Mouse (Mus musculus) midbrain, embryonic 13.5 days (tissue): ENCODE measurements at regions not wholly inside any gene's neighbourhood (a gene's known extent, or its start where the extent isn't known, plus 50 kb on each side); places are given as distances from the start of the nearest gene placed in this dataset.

Experiments used
- ATAC-seq: fragments of 200-750 bp; cut with Nextera tagmentation; 2 replicates; pipeline ENCODE4 v1.8.0; 2017; ENCODE audit warnings: mild to moderate bottlenecking, moderate TSS enrichment, moderate library complexity
- H3K27ac ChIP-seq: fragments of 300-500 bp; sonication (generic); 2 replicates; pipeline ENCODE4 v1.5.1; 2015; ENCODE audit warnings: inconsistent platforms, mild to moderate bottlenecking, moderate library complexity
- H3K27me3 ChIP-seq: fragments of 300-500 bp; sonication (generic); 2 replicates; pipeline ENCODE4 v1.6.1; 2015; ENCODE audit warnings: mild to moderate bottlenecking, inconsistent platforms
- H3K36me3 ChIP-seq: fragments of 300-500 bp; sonication (generic); 2 replicates; pipeline ENCODE4 v1.6.1; 2015; ENCODE audit warnings: mild to moderate bottlenecking, inconsistent platforms
- H3K4me1 ChIP-seq: fragments of 300-500 bp; sonication (generic); replicated peaks from 2 replicates; pipeline ENCODE4 v1.6.1; 2015; ENCODE audit warnings: inconsistent platforms
- H3K4me2 ChIP-seq: fragments of 300-500 bp; sonication (generic); replicated peaks from 2 replicates; pipeline ENCODE4 v1.6.1; 2015; ENCODE audit warnings: moderate library complexity, mild to moderate bottlenecking, inconsistent platforms
- H3K4me3 ChIP-seq: fragments of 300-500 bp; sonication (generic); replicated peaks from 2 replicates; pipeline ENCODE4 v1.5.1; 2015; ENCODE audit warnings: mild to moderate bottlenecking, inconsistent platforms
- H3K9ac ChIP-seq: fragments of 300-500 bp; sonication (generic); replicated peaks from 2 replicates; pipeline ENCODE4 v1.6.1; 2015; ENCODE audit warnings: mild to moderate bottlenecking, inconsistent platforms
- H3K9me3 ChIP-seq: fragments of 300-500 bp; sonication (generic); 2 replicates; pipeline ENCODE4 v1.6.1; 2016; ENCODE audit warnings: mild to moderate bottlenecking, inconsistent platforms
- WGBS: fragments of 180-500 bp; shearing (Covaris S2); methylation state at CpG from one replicate; pipeline ENCODE4 v1.1.7; 2015; 5-methylcytosine and 5-hydroxymethylcytosine counted together

DNA sequence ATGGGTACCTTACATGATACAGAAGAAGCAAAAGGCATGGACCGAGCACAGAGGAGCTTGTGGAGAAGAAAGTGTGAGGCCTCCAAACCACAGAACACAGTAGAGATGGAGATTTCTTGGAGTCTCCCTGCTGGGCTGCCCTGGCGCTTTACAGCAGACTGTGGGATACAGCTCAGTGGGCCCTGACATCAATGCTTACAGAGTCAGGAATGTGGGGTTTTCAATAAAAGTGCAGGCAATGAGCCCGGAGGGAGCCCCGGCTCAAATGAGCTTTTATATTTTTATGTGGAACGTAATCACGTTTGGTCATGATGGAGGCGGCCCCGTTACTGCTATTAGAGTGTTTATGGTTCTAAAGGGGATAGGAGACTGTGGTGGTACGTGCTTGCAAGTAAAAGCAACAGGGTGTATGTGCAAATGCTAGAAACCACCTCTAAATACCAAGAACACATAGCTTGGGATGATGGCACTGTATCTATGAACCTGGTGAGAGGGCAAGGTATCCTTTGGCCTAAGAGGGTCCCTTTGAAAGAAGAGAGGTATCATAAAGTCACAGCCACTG lies 308.1 kb upstream of the Dynlrb2 start:
- Histone ChIP-seq H3K27ac (no peak overlapping the region), H3K4me2 (no peak overlapping the region), H3K4me1 (0 out of 2 replicates have a peak, but pooled peaks cover 2% of the 10 kb centered on the region), H3K36me3 (no peaks in the 10 kb centered on the region), H3K9ac (no peak overlapping the region), H3K4me3 (no peak overlapping the region), H3K9me3 (no peaks in the 10 kb centered on the region), H3K27me3 (peaks cover 13% of the 10 kb centered on the region; the same call in 1 of the 2 replicates)
- no peak for ATAC-seq
- WGBS = 89% methylated on average over 9 of the region's 9 CpGs

DNA sequence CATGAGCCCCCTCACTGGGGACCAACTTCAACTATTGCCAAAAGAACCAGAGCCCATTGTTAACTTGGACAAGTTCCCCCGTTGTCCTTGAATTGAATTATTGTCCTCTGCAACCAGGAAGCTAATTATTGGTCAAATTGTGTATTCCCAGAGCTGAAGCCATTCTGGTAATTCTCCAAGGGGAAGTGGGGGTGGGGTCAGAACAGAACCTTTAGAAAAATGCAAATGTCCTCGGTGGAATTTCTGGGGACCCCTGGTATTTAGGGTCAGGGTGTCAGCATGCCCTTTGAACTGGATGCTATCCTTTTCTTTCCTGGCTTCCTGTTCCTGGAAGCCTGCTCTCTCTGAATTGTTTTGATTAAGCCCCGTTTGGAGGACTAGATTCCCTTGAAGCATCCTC lies 312.7 kb upstream of the Dynlrb2 start:
- no peak overlapping the region for H3K27ac ChIP-seq
- ATAC-seq = no peak
- no peak overlapping the region for H3K4me3 ChIP-seq

DNA sequence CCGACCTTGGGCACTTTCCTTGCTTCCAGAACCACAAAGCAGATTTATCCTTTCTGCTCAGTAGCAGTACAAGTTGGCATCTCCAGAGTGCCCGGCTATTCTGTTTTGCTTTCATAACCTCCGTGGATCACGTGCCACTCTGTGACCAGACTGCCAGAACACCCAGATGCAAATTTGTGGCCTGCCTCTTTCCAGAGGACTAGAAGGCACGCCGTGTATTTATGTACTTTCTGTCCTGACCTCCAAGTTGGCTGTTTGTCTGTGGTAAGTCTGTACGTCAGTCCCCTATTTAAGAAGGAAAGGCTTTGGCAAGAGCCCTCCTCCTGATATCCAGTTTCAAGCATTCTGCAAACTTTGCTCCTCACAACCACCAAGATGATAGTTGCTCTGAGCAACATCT lies 319.6 kb upstream of the Dynlrb2 start:
- no peak for ATAC-seq
- no peak overlapping the region for H3K4me3 ChIP-seq
- no peak overlapping the region for H3K27ac ChIP-seq
- no peak overlapping the region for H3K9ac ChIP-seq
- WGBS = 89% methylated on average over 7 of the region's 7 CpGs
- no peak overlapping the region for H3K4me2 ChIP-seq
- no peaks in the 10 kb centered on the region for H3K9me3 ChIP-seq
- no peaks in the 10 kb centered on the region for H3K27me3 ChIP-seq
- 0 out of 2 replicates have a peak, but pooled peaks cover 4% of the 10 kb centered on the region for H3K4me1 ChIP-seq
- no peaks in the 10 kb centered on the region for H3K36me3 ChIP-seq

More for the DNA sequence above, 312.7 kb upstream of the Dynlrb2 start:
- Histone ChIP-seq H3K4me1 (0 out of 2 replicates have a peak, but pooled peaks cover 2% of the 10 kb centered on the region), H3K36me3 (no peaks in the 10 kb centered on the region), H3K9ac (no peak overlapping the region), H3K27me3 (0 out of 2 replicates have a peak, but pooled peaks cover 4% of the 10 kb centered on the region), H3K9me3 (no peaks in the 10 kb centered on the region), H3K4me2 (no peak overlapping the region)
- 36% methylated on average over 3 of the region's 3 CpGs for WGBS

DNA sequence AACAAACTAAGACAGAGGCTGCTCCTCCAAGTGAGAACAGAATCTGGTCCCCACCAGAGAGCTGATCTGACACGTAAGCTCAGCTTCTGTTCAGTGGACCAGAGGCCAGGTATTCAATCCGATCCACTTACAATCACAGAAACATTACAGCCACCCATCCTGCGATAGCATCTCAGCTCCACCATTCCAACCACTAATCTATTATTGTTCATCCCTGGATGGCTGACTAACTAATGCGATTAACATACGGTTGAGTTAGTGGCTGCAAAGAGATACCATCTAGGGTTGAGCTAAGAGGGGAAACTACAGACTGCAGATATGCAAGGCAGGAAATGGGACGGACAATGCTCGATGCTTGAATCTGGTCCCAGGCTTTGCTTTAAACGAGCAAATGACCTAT lies 320.5 kb upstream of the Dynlrb2 start:
- no peaks in the 10 kb centered on the region for H3K36me3 ChIP-seq
- no peaks in the 10 kb centered on the region for H3K27me3 ChIP-seq
- no peaks in the 10 kb centered on the region for H3K9me3 ChIP-seq
- no peak overlapping the region for H3K4me3 ChIP-seq
- 71% methylated on average over 8 of the region's 8 CpGs for WGBS
- H3K27ac ChIP-seq = no peak overlapping the region
- 0 out of 2 replicates have a peak, but pooled peaks cover 4% of the 10 kb centered on the region for H3K4me1 ChIP-seq
- no peak overlapping the region for H3K4me2 ChIP-seq
- H3K9ac ChIP-seq = no peak overlapping the region
- no peak for ATAC-seq

DNA sequence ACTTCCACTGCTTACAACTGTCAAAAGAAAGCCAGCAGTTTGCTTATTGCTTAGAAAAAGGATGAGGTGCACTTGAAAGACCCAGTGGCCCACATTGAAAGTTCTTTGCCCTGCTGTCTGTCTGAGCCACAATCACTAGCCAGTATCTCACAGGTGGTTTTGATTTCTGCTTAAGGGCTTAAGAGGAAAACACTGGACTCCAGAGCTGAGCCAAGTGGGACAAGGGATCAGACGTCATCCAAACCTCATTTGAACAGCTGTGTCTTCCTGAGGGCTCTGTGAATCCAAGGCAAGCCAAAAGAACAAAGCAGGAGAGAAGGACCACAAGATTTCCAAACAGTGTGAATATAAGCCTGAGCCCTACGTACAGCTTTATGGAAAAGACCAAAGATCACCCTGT lies 326.8 kb upstream of the Dynlrb2 start:
- ATAC-seq = no peak
- Histone ChIP-seq H3K9ac (no peak overlapping the region), H3K27ac (no peak overlapping the region), H3K36me3 (no peaks in the 10 kb centered on the region), H3K4me3 (no peak overlapping the region), H3K27me3 (no peaks in the 10 kb centered on the region), H3K4me2 (no peak overlapping the region), H3K4me1 (no peaks in the 10 kb centered on the region), H3K9me3 (no peaks in the 10 kb centered on the region)
- WGBS = 80% methylated on average over 2 of the region's 2 CpGs

DNA sequence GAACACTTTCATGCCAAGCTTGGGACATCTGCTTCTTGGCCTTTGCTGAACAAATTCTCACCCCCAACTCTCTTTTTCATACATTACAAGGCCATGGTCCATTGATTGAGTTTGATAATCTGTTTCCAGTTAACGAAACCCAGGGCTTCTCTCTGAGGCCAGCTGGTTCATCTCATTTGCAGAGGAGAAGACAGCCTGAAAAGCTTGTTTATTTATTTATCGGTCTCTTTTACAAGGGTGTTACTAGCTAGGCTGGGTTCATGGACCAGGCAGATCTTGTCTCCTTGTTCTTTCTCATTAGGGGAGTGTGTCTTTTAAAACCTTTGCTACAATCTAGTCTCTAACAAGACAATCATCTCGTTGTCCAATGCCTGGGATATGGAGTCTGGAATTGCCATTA lies 329.9 kb upstream of the Dynlrb2 start:
- no peak overlapping the region for H3K4me3 ChIP-seq
- ATAC-seq = no peak

DNA sequence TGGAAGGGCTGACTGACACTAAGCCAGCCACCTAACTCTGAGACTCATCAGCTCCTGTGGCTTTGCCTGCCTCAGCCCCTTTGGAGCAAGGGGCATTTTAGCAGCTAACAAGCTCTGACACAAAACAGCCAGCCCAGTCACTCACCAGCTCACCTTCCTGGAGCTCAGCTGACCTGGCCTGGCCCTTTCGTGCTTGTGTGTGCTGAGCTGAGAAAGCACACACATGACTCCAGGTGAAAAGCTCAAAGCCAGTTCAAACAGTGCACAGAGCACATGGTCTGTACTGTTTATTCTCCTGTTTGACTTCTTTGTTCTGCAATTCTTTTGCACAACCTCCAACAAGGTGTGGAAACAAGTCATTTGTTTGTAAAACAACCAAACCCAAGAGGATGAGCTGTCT lies 330.8 kb upstream of the Dynlrb2 start:
- Histone ChIP-seq H3K9ac (no peak overlapping the region), H3K9me3 (no peaks in the 10 kb centered on the region), H3K4me1 (no peaks in the 10 kb centered on the region), H3K27ac (no peak overlapping the region), H3K27me3 (no peaks in the 10 kb centered on the region), H3K4me3 (no peak overlapping the region), H3K36me3 (no peaks in the 10 kb centered on the region), H3K4me2 (no peak overlapping the region)
- ATAC-seq = no peak
- WGBS = 74% methylated on average over 1 of the region's 1 CpGs

More for the DNA sequence above, 329.9 kb upstream of the Dynlrb2 start:
- Histone ChIP-seq H3K9ac (no peak overlapping the region), H3K27ac (no peak overlapping the region), H3K27me3 (no peaks in the 10 kb centered on the region), H3K4me2 (no peak overlapping the region), H3K36me3 (no peaks in the 10 kb centered on the region), H3K9me3 (no peaks in the 10 kb centered on the region), H3K4me1 (no peaks in the 10 kb centered on the region)
- WGBS = 67% methylated on average over 3 of the region's 3 CpGs

DNA sequence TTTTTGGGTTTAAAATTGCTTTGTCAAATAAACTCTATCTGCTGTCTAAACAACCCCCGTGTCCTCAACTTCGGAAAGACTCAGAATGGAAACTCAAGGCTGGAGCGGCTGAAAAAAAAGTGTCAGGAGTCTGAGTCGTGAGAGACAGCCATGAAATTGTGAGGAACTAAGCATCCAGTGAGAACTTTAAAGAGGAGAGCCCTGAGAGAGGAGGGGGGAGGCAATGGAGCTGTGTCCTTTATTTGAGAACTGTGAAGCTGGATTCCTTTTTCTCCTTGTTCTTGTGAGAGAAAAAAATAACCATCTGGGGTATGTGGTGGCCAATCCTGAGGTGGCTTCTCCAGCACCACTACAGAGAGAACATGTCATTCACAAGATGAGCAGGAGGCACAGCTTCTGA lies 336.9 kb upstream of the Dynlrb2 start:
- Histone ChIP-seq H3K36me3 (no peaks in the 10 kb centered on the region), H3K4me3 (no peak overlapping the region), H3K27me3 (no peaks in the 10 kb centered on the region), H3K4me2 (no peak overlapping the region), H3K27ac (no peak overlapping the region), H3K9ac (no peak overlapping the region), H3K9me3 (no peaks in the 10 kb centered on the region), H3K4me1 (peaks cover 7% of the 10 kb centered on the region; the same call in 1 of the 2 replicates)
- no peak for ATAC-seq
- WGBS = 37% methylated on average over 4 of the region's 4 CpGs

DNA sequence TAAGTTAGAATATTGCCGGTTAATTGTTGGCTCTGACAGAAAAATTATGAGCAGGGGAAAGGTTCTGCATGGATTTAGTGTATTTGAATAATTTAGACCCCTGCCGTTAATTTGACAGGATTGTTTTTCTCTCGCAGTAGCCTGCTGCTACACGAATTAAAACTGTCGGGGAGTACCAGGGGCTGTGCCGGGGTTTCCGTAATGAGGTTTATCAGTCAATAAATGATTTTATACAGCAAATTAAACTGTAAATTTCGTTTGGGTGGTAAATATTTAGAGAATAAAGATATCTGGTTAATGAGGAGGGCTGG lies 339.8 kb upstream of the Dynlrb2 start:
- Histone ChIP-seq H3K4me3 (no peak overlapping the region), H3K27ac (no peak overlapping the region), H3K9me3 (no peaks in the 10 kb centered on the region), H3K4me1 (peaks cover 12% of the 10 kb centered on the region; the same call in 1 of the 2 replicates), H3K9ac (no peak overlapping the region), H3K36me3 (no peaks in the 10 kb centered on the region), H3K27me3 (no peaks in the 10 kb centered on the region), H3K4me2 (peak overlapping the region; percentile 29; the same call in 1 of the 2 replicates)
- no peak for ATAC-seq
- 18% methylated on average over 8 of the region's 8 CpGs for WGBS

DNA sequence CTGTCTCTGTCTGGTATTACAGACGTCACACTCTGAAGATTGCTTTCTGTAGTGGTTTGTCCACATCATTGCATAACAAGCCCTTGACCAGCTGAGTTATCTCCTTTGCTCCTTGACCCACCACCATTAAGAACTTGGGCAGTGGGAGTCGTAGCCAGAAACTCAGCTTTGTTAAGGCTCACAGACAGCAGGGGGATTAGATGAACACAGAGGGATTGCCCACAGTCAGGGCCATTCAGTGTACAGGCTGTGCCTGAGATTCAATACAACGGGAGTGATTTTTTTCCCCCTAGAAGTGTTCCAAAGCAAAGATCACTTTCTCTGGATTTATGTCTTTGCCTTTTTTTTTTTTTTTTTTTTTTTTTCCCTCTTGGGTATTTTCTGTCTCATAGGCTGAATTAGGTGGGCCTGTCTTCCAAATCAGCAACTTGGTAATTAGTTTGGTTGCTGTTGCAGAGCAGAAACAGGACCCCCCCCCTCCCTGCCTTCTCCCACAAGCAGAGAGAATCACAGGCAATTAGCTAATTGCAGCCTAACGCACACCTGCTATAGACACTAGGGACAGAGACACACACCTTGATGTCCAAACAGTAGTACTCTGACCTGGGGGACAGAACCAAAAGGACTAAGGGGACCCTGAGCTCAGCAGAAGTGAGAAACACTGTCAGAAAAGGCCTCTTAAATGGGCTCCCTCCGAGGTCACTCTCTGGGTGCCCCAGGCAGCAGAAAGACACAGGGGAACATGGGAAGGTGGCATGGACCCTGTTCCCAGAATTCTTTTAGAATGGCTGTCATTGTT lies 340.4 kb upstream of the Dynlrb2 start:
- 0 out of 2 replicates have a peak, but pooled peaks have one; percentile 30 for ATAC-seq
- H3K27ac ChIP-seq = 0 out of 2 replicates have a peak overlapping the region, but pooled peaks have one; percentile 32
- no peaks in the 10 kb centered on the region for H3K27me3 ChIP-seq
- peak overlapping the region; percentile 29; the same call in 1 of the 2 replicates for H3K4me2 ChIP-seq
- H3K9me3 ChIP-seq = no peaks in the 10 kb centered on the region
- H3K9ac ChIP-seq = no peak overlapping the region
- 28% methylated on average over 5 of the region's 5 CpGs for WGBS
- H3K4me1 ChIP-seq = peaks cover 12% of the 10 kb centered on the region; the same call in 1 of the 2 replicates
- H3K4me3 ChIP-seq = no peak overlapping the region
- H3K36me3 ChIP-seq = no peaks in the 10 kb centered on the region

DNA sequence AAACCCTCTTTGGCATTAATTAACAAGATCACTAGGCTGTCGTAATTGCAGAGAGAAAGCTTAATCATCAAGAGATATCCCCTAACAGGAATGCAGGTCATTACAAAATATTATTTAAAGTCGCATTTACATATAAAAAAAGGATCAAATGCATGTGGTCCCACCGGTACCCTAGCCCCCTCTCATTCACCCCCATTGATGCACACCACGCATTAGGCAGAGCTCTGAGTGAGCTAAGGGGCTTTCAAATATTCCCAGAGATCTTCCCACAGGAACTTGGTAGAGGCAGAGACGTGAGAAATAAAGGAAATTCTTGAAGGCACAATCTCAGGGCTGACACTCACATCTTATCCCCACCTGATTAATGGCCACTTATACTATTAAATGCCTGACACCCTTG lies 343.8 kb upstream of the Dynlrb2 start:
- peaks cover 12% of the 10 kb centered on the region; the same call in 1 of the 2 replicates for H3K4me1 ChIP-seq
- H3K4me2 ChIP-seq = no peak overlapping the region
- no peak overlapping the region for H3K4me3 ChIP-seq
- H3K9ac ChIP-seq = no peak overlapping the region
- 65% methylated on average over 5 of the region's 5 CpGs for WGBS
- ATAC-seq = no peak
- no peak overlapping the region for H3K27ac ChIP-seq
- H3K9me3 ChIP-seq = no peaks in the 10 kb centered on the region
- H3K36me3 ChIP-seq = no peaks in the 10 kb centered on the region
- no peaks in the 10 kb centered on the region for H3K27me3 ChIP-seq

DNA sequence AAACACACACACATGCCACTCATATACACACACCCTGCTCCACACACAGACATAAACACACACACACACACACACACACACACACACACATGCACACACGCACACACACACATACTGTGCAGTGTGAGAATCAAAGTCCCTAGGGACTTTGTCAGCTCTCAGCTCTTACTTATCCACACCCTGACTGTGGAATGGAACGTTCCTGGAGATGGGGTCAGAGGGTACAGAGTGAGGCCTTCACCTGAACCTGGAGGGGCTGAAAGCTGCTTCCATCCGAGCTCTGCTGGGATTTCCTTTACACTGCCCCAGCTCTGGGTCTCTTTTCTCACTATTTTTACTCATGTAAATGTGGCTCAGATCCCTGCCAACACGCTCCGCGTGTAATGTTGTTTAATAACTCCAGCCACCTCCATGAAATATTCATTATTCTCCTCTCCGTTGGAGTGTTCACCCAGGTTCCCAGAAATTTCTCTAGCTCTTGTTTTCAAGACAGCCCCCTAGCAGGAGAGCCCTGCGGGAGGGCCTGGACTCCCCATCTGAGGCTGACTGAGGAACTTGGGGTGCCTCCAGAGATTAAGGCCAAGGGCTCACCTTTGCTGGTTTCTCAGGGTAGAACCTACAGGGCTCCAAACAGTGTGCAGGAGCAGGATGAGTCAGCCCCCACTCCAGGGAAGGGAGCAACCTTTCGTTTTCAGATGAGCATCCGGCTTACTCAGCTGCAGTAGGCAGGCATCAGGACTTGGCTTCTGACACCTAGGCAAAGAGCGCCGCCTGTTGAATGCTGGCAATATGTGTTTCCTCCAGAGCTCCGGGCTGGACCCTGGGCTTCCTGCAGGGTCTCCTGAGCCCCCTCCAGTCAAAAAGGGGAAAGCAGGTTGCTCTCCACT lies 360.8 kb upstream of the Dynlrb2 start:
- peaks cover 9% of the 10 kb centered on the region for H3K4me1 ChIP-seq
- no peak overlapping the region for H3K9ac ChIP-seq
- 0 out of 2 replicates have a peak, but pooled peaks have one; percentile 45 for ATAC-seq
- no peak overlapping the region for H3K4me3 ChIP-seq
- H3K27me3 ChIP-seq = no peaks in the 10 kb centered on the region
- 38% methylated on average over 13 of the region's 13 CpGs for WGBS
- no peaks in the 10 kb centered on the region for H3K36me3 ChIP-seq
- H3K4me2 ChIP-seq = no peak overlapping the region
- no peak overlapping the region for H3K27ac ChIP-seq
- H3K9me3 ChIP-seq = no peaks in the 10 kb centered on the region; the same call in 1 of the 2 replicates
